Mouse (Mus musculus) limb, embryonic 10.5 days (tissue): ENCODE data around the gene Dnlz. TPM values are rescaled to one million over a fixed set of nuclear protein-coding genes. Genes with fewer than 3 reads are reported as not detected.

Experiments used
- DNase-seq: peaks from one replicate; pipeline ENCODE4 v3.0.0-alpha.2; 2017; ENCODE audit warnings: low spot score
- H3K27ac ChIP-seq: fragments of 300-500 bp; sonication (generic); 2 replicates; pipeline ENCODE4 v1.5.1; 2016; ENCODE audit warnings: mild to moderate bottlenecking
- H3K27me3 ChIP-seq: fragments of 300-500 bp; sonication (generic); 2 replicates; pipeline ENCODE4 v1.6.1; 2016; ENCODE audit warnings: low read depth, mild to moderate bottlenecking; ENCODE audit not compliant: poor library complexity, severe bottlenecking
- H3K36me3 ChIP-seq: fragments of 300-500 bp; sonication (generic); 2 replicates; pipeline ENCODE4 v1.6.1; 2016; ENCODE audit warnings: mild to moderate bottlenecking, moderate library complexity
- H3K4me1 ChIP-seq: fragments of 300-500 bp; sonication (generic); 2 replicates; pipeline ENCODE4 v1.6.1; 2016
- H3K4me3 ChIP-seq: fragments of 300-500 bp; sonication (generic); 2 replicates; pipeline ENCODE4 v1.5.1; 2016; ENCODE audit warnings: mild to moderate bottlenecking, moderate library complexity
- H3K9me3 ChIP-seq: fragments of 300-500 bp; sonication (generic); replicated peaks from 2 replicates; pipeline ENCODE4 v1.6.1; 2016; ENCODE audit warnings: mild to moderate bottlenecking
- WGBS: fragments of 180-500 bp; shearing (Covaris S2); methylation state at CpG from one replicate; pipeline ENCODE4 v1.1.7; 2016; 5-methylcytosine and 5-hydroxymethylcytosine counted together
- polyA plus RNA-seq: library from polyadenylated mRNA; unstranded; fragments of >200 nt; fragmentation: Nextera tagmentation; extraction: Ambion mirVana; gene quantifications from 2 replicates; pipeline ENCODE4 v1.2.1, GENCODE M21; 2016

The Dnlz gene
- polyA plus RNA-seq, 1 experiment from 2014 or later: 36.8 TPM

DNA sequence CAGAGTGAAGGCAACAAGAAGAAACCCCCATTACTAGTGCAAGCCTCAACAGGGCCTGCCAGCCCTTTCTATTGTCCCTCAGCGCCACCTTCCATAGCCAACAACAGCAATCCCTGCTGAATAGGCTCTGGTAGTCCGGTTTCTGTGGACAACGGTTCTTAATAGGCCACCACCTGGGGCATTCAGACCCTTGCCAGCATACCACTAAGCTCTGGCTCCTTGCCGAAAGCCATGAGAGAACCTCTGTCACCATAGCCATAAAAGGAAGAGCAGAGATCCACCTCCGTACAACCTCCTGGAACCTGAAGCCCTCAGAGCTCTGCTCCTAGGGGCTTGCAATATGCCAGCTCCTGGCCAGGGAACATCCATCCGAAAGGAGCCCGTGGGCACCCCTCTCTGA is 52.6 kb downstream of the Dnlz start:
- WGBS: 57% methylated on average over 7 of the region's 7 CpGs

DNA sequence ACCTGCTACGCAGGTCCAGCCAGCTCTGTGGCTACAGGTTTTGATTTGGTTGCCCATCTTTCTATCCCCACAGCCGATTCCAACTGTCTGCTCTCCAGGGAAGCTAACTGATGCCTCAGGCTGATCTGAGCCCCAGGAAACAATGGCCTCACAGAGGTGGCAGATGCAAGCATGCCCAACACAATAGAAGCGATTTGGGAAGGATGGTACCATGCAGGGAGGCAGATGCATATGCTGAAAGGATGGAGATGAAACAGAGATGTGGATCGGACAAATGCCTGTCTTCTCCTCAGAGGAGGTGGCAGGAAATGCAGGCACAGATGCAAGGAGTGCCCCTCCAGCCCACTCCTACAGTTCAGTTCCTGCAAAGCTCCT is 53.1 kb downstream of the Dnlz start:
- Histone ChIP-seq H3K27ac (no peak overlapping the region), H3K36me3 (no peaks in the 10 kb centered on the region), H3K4me1 (peaks cover 34% of the 10 kb centered on the region), H3K9me3 (no peaks in the 10 kb centered on the region), H3K4me3 (no peak overlapping the region), H3K27me3 (peaks cover 25% of the 10 kb centered on the region)
- no peak for DNase-seq
- 25% methylated on average over 4 of the region's 4 CpGs for WGBS

More for the DNA sequence above, 52.6 kb downstream of the Dnlz start:
- Histone ChIP-seq H3K9me3 (no peaks in the 10 kb centered on the region), H3K27ac (no peak overlapping the region; the same call in 1 of the 2 replicates), H3K4me3 (no peak overlapping the region), H3K27me3 (peaks cover 25% of the 10 kb centered on the region), H3K4me1 (peaks cover 34% of the 10 kb centered on the region), H3K36me3 (no peaks in the 10 kb centered on the region)
- no peak for DNase-seq

DNA sequence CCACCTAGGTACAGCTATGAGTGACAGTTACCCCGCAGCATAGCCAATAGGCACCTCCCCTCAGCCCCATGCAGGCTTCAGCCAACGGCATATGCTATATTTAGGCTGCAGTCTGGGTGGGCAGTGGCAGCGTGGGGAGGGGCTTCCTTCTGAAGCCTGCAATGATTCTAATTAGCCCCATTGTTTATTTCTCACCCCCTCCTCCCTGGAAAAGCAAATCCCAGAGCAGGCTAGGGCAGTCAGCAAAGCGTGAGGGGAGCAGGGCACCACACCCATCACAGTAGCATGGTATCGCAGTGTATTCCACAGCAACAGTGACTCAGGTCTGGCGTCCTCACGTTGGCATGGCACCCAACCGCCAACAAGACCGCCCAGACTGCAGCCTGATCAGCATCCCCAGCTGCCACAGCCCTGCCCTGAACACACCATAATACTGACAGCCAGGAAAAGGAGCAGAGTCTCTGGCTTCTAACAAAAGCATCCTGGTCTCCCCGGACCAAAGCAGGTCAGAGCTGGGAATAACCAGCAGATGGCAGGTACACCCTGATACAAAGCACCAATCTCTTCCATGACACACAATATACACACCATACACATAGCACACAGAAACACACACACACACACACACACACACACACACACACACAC is 53.6 kb downstream of the Dnlz start:
- no peak for DNase-seq
- Histone ChIP-seq H3K4me3 (no peak overlapping the region), H3K27ac (no peak overlapping the region), H3K4me1 (peaks cover 34% of the 10 kb centered on the region), H3K36me3 (no peaks in the 10 kb centered on the region), H3K9me3 (no peaks in the 10 kb centered on the region), H3K27me3 (peaks cover 25% of the 10 kb centered on the region)
- WGBS: 6% methylated on average over 10 of the region's 10 CpGs

Other genes with a start within 250 kb of the Dnlz start
- 3.2 and 3.6 TPM in 2 replicates for gene Nacc2, start 228.9 kb downstream of the Dnlz start, polyA plus RNA-seq
- 0.18 TPM in 1 of 2 replicates, not detected in the other for gene Lhx3, start 143.8 kb downstream of the Dnlz start, polyA plus RNA-seq
- gene Qsox2, start 114.6 kb downstream of the Dnlz start, polyA plus RNA-seq: 14.7 and 16.1 TPM in 2 replicates
- gene Ccdc187, start 57.6 kb downstream of the Dnlz start, polyA plus RNA-seq: 0.01 TPM in 1 of 2 replicates, not detected in the other
- gene Gpsm1, start 36.6 kb downstream of the Dnlz start, polyA plus RNA-seq: 83.6 and 91.4 TPM in 2 replicates
- gene Card9, start 8.8 kb upstream of the Dnlz start, polyA plus RNA-seq: 0.49 and 0.54 TPM in 2 replicates
- gene Snapc4, start 28.5 kb upstream of the Dnlz start, polyA plus RNA-seq: 41.4 and 42.1 TPM in 2 replicates
- 127 and 148 TPM in 2 replicates for gene Entr1, start 37.2 kb upstream of the Dnlz start, polyA plus RNA-seq
- 142 and 149 TPM in 2 replicates for gene Pmpca, start 37.2 kb upstream of the Dnlz start, polyA plus RNA-seq
- gene Inpp5e, start 57.1 kb upstream of the Dnlz start, polyA plus RNA-seq: 30.6 and 35.3 TPM in 2 replicates
- 29.4 and 37.1 TPM in 2 replicates for gene Sec16a, start 93.1 kb upstream of the Dnlz start, polyA plus RNA-seq
- gene Notch1, start 164.6 kb upstream of the Dnlz start, polyA plus RNA-seq: 8.5 and 11.8 TPM in 2 replicates
- 96.5 and 97.2 TPM in 2 replicates for gene Egfl7, start 227.9 kb upstream of the Dnlz start, polyA plus RNA-seq
- not detected in 2 replicates for gene Gm20532, start 234.5 kb upstream of the Dnlz start, polyA plus RNA-seq